Mouse (Mus musculus) cerebellum, postnatal 14 days (tissue): ENCODE measurements at regions not wholly inside any gene's neighbourhood (a gene's known extent, or its start where the extent isn't known, plus 50 kb on each side); places are given as distances from the start of the nearest gene placed in this dataset.

Experiments used
- DNase-seq, 2 experiments: peaks; one replicate each; pipeline ENCODE4 v3.0.0; 2021; ENCODE audit warnings: mixed read lengths in 2 of 2

- DNase-seq, result peak; percentile 72 to 75
These were observed 885.1 kb upstream of the Pou3f3 start for GRCm38 (mm10) chr1:41810318-41810964.

- no peak for DNase-seq
These were observed 884.4 kb upstream of the Pou3f3 start for GRCm38 (mm10) chr1:41811130-41811529.

GRCm38 (mm10) chr1:41812071-41812470 lies 883.5 kb upstream of the Pou3f3 start:
- DNase-seq, result no peak

GRCm38 (mm10) chr1:41814032-41815005 lies 881.2 kb upstream of the Pou3f3 start:
- no peak for DNase-seq

- DNase-seq, result no peak
These were observed 880.5 kb upstream of the Pou3f3 start for GRCm38 (mm10) chr1:41815021-41815420.

- no peak for DNase-seq
These were observed 872.8 kb upstream of the Pou3f3 start for GRCm38 (mm10) chr1:41822742-41823141.

GRCm38 (mm10) chr1:41825223-41825622 lies 870.3 kb upstream of the Pou3f3 start:
- DNase-seq, result no peak

GRCm38 (mm10) chr1:41831641-41832040 lies 863.9 kb upstream of the Pou3f3 start:
- no peak for DNase-seq
